Mouse (Mus musculus) retina, postnatal 1 day (tissue): Measurements from ENCODE around the gene Gm10309.

Experiments
- DNase-seq: peaks from one replicate; pipeline ENCODE4 v3.0.0-alpha.2; 2012

Gene Gm10309

GRCm38 (mm10) chr17:86467291-86467898 lies 37.6 kb downstream of the Gm10309 start:
- peak; percentile 26 for DNase-seq

- peak; percentile 20 for DNase-seq
These were observed 38.2 kb downstream of the Gm10309 start for GRCm38 (mm10) chr17:86466871-86467270.

GRCm38 (mm10) chr17:86466412-86466811 lies 38.6 kb downstream of the Gm10309 start:
- peak; percentile 21 for DNase-seq

- peak; percentile 57 for DNase-seq
These were observed 39.2 kb downstream of the Gm10309 start for GRCm38 (mm10) chr17:86465865-86466264.

GRCm38 (mm10) chr17:86464689-86465363 lies 40.2 kb downstream of the Gm10309 start:
- peak; percentile 52 for DNase-seq

GRCm38 (mm10) chr17:86464197-86464596 lies 40.8 kb downstream of the Gm10309 start:
- no peak for DNase-seq

- DNase-seq = no peak
These were observed 41.7 kb downstream of the Gm10309 start for GRCm38 (mm10) chr17:86463369-86463768.

GRCm38 (mm10) chr17:86460645-86461430 lies 44.2 kb downstream of the Gm10309 start:
- peak; percentile 52 for DNase-seq

- DNase-seq = no peak
These were observed 46.6 kb downstream of the Gm10309 start for GRCm38 (mm10) chr17:86458302-86458980.

- DNase-seq = no peak
These were observed 48.5 kb downstream of the Gm10309 start for GRCm38 (mm10) chr17:86456512-86456911.

- no peak for DNase-seq
These were observed 50.7 kb downstream of the Gm10309 start for GRCm38 (mm10) chr17:86454351-86454706.

- DNase-seq = no peak
These were observed 51.2 kb downstream of the Gm10309 start for GRCm38 (mm10) chr17:86453673-86454350.

GRCm38 (mm10) chr17:86452934-86453333 lies 52.1 kb downstream of the Gm10309 start:
- no peak for DNase-seq
